Mouse (Mus musculus) v-Abl transformed pro-B cells (cell line): Measurements from ENCODE around the gene Gm14692.
"Not testable (repeated sequence)": the region's sequence is repeated elsewhere in the genome, so short reads cannot be mapped to it uniquely, and the experiment has no call there.

Experiments used
- in situ Hi-C, 2 experiments: fragments of 400-800 bp; cut with MboI; formaldehyde crosslinking; loops; one replicate each; pipeline ENCODE4 v1.15.1; 2025; ENCODE audit not compliant: unreplicated experiment in 2 of 2

Gene Gm14692

GRCm38 (mm10) chrX:67695398-67695797, at the start of gene Gm14692:
Gene Gm14692, plus strand, starts transcription at chrX:67695698.
- in situ Hi-C loops: not testable (repeated sequence)

- in situ Hi-C loops: not testable (repeated sequence)
These were observed 2.0 kb upstream of the Gm14692 start, which contains the start of gene Gm1140 for GRCm38 (mm10) chrX:67693462-67693861. Gene Gm1140, minus strand, starts transcription at chrX:67693562.
